Mouse (Mus musculus) stomach, embryonic 16.5 days (tissue): ENCODE data around the gene Slc15a1. TPM values are rescaled to one million over a fixed set of nuclear protein-coding genes. Genes with fewer than 3 reads are reported as not detected.

ENCODE experiments used
- ATAC-seq: fragments of 200-750 bp; cut with Nextera tagmentation; 2 replicates; pipeline ENCODE4 v1.8.0; 2017; ENCODE audit warnings: moderate number of reproducible peaks, moderate TSS enrichment; ENCODE audit not compliant: insufficient read depth, low FRiP score
- H3K27ac ChIP-seq: fragments of 300-500 bp; sonication (generic); 2 replicates; pipeline ENCODE4 v1.5.1; 2014; ENCODE audit warnings: low read length
- H3K27me3 ChIP-seq: fragments of 300-500 bp; sonication (generic); 2 replicates; pipeline ENCODE4 v1.6.1; 2014; ENCODE audit warnings: low read length, control low read depth, mixed read lengths; ENCODE audit not compliant: control insufficient read depth, insufficient read depth
- H3K36me3 ChIP-seq: fragments of 300-500 bp; sonication (generic); 2 replicates; pipeline ENCODE4 v1.6.1; 2014; ENCODE audit warnings: low read length; ENCODE audit not compliant: control insufficient read depth, insufficient read depth
- H3K4me1 ChIP-seq: fragments of 300-500 bp; sonication (generic); 2 replicates; pipeline ENCODE4 v1.6.1; 2014; ENCODE audit warnings: low read length, control low read depth, mixed read lengths; ENCODE audit not compliant: control insufficient read depth, insufficient read depth
- H3K4me2 ChIP-seq: fragments of 300-500 bp; sonication (generic); 2 replicates; pipeline ENCODE4 v1.6.1; 2014; ENCODE audit warnings: low read depth, low read length, mixed read lengths
- H3K4me3 ChIP-seq: fragments of 300-500 bp; sonication (generic); replicated peaks from 2 replicates; pipeline ENCODE4 v1.5.1; 2014; ENCODE audit warnings: mild to moderate bottlenecking, low read length
- H3K9ac ChIP-seq: fragments of 300-500 bp; sonication (generic); 2 replicates; pipeline ENCODE4 v1.6.1; 2014; ENCODE audit warnings: low read length
- H3K9me3 ChIP-seq: fragments of 300-500 bp; sonication (generic); replicated peaks from 2 replicates; pipeline ENCODE4 v1.6.1; 2016; ENCODE audit warnings: low read length, control low read depth; ENCODE audit not compliant: control insufficient read depth
- WGBS: fragments of 180-500 bp; shearing (Covaris S2); extraction: QIAGEN DNeasy Blood & Tissue Kit; methylation state at CpG from one replicate; pipeline ENCODE4 v1.1.7; 2014; 5-methylcytosine and 5-hydroxymethylcytosine counted together
- polyA plus RNA-seq: library from polyadenylated mRNA; unstranded; fragments of >200 nt; fragmentation: Nextera tagmentation; extraction: Ambion mirVana; gene quantifications from 2 replicates; pipeline ENCODE4 v1.2.1, GENCODE M21; 2015

Gene Slc15a1
- polyA plus RNA-seq: 4.0 and 4.4 TPM in 2 replicates

DNA sequence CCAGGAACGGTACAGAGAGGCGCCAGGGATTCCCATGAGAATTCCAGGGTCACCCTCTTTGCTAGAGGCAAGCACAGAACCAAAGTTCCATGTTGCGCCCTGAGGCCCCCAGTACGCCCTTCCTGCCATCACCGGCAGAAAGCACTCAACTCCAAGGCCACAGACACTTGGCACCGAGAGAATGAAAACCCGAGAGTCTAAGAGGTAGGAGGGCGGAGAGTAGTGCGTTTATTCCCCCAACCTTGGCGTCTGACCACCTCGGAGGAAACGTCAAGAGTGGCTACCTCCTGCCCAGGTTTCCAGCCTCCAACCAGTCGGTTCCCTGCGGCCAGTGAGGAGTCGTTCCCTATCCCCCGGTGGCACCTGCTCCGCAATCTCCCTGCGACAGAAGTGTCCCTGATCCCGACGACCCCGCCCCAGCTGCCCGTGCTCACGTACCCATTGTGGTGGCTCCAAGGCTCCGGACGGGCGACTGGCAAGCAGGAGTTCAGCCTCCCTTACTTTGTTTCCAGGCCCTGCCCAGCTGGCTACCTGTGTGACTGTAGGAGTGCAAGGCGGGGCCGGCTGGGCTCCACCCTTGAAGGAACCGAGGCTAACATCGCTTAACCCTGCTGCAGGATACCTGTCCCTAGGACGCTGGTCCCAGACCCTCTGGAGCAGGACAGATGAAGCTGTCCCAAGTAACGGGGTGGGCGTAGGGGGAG, at the start of gene Slc15a1:
Gene Slc15a1, minus strand, starts transcription at position 472 of the 704 bp plus-strand sequence.
- H3K4me1 ChIP-seq: no peaks in the 10 kb centered on the region
- H3K36me3 ChIP-seq: no peaks in the 10 kb centered on the region
- peak; percentile 22; the same call in 1 of the 2 replicates for ATAC-seq
- WGBS: 16% methylated on average over 33 of the region's 33 CpGs
- no peak within 1 kb of the TSS for H3K27ac ChIP-seq
- H3K9ac ChIP-seq: peak within 1 kb of the TSS; percentile 51
- H3K4me2 ChIP-seq: peak within 1 kb of the TSS; percentile 50
- H3K27me3 ChIP-seq: peaks cover 12% of the 10 kb centered on the region
- peak within 1 kb of the TSS; percentile 33 for H3K4me3 ChIP-seq
- no peaks in the 10 kb centered on the region for H3K9me3 ChIP-seq

DNA sequence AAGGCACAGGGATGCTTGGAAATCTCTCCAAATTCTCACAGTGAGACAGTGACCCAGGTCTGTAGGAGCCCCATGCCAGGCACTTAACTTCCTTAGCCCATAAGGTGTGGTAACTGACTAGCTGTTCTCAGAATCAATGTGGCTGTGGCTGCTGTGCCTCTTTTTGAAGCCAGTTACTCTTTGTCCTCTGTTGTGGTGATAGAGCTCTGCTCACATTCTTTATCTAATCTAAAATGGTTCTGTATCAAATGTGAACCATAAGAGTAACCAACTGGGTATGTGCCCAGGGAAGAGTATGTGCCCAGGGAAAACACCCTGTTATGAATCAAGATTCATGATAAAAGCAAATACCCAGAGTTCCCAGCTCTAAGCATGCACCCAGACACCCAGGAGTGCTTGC, 48.7 kb upstream of the Slc15a1 start:
- H3K4me1 ChIP-seq: no peaks in the 10 kb centered on the region
- no peak for ATAC-seq
- no peak overlapping the region for H3K27ac ChIP-seq
- H3K9me3 ChIP-seq: no peaks in the 10 kb centered on the region
- no peaks in the 10 kb centered on the region for H3K27me3 ChIP-seq
- peaks cover 1% of the 10 kb centered on the region; the same call in 1 of the 2 replicates for H3K36me3 ChIP-seq
- no peak overlapping the region for H3K9ac ChIP-seq
- H3K4me3 ChIP-seq: no peak overlapping the region
- H3K4me2 ChIP-seq: no peak overlapping the region

DNA sequence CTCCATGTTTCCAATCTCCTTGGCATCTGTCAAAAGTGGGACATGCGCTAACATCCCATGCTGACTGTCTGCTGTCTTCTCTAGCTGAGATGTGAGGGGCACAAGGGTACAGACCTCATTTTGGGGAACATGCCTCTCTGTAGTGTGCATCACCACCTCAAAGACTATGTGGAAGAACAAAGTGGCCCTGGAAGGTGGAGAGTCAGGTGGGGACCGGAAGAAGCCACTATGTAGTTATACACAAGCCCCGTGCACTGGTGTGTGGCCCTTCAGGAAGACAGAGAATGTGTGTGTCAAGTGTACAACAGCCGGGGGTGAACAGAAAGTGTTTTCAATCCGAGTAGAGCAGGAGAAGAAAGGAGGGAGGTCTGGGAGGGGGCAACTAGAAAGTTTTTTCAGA, 47.5 kb upstream of the Slc15a1 start:
- no peaks in the 10 kb centered on the region for H3K9me3 ChIP-seq
- H3K4me3 ChIP-seq: no peak overlapping the region
- WGBS: 73% methylated on average over 5 of the region's 5 CpGs
- H3K27ac ChIP-seq: no peak overlapping the region
- H3K36me3 ChIP-seq: no peaks in the 10 kb centered on the region
- no peak for ATAC-seq
- no peaks in the 10 kb centered on the region for H3K4me1 ChIP-seq
- H3K9ac ChIP-seq: no peak overlapping the region
- H3K27me3 ChIP-seq: no peaks in the 10 kb centered on the region
- H3K4me2 ChIP-seq: no peak overlapping the region

DNA sequence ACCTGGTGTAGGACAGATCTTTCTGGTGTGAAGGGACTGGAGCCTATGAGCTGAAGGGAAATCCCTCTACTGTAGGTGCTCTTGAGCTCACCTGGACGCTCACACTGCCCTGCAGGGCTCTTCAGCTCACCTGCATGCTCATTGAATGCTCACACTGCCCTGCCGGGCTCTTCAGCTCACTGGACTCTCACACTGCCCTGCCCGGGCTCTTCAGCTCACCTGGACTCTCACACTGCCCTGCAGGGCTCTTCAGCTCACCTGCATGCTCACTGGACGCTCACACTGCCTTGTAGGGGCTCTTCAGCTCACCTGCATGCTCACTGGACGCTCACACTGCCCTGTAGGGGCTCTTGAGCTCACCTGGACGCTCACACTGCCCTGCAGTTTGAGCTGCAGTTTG, 44.8 kb upstream of the Slc15a1 start:
- no peaks in the 10 kb centered on the region for H3K4me1 ChIP-seq
- ATAC-seq: no peak
- no peak overlapping the region for H3K4me2 ChIP-seq
- H3K27ac ChIP-seq: no peak overlapping the region
- no peaks in the 10 kb centered on the region for H3K27me3 ChIP-seq
- 72% methylated on average over 6 of the region's 6 CpGs for WGBS
- H3K4me3 ChIP-seq: no peak overlapping the region
- no peaks in the 10 kb centered on the region for H3K9me3 ChIP-seq
- peaks cover 4% of the 10 kb centered on the region; the same call in 1 of the 2 replicates for H3K36me3 ChIP-seq
- H3K9ac ChIP-seq: no peak overlapping the region

DNA sequence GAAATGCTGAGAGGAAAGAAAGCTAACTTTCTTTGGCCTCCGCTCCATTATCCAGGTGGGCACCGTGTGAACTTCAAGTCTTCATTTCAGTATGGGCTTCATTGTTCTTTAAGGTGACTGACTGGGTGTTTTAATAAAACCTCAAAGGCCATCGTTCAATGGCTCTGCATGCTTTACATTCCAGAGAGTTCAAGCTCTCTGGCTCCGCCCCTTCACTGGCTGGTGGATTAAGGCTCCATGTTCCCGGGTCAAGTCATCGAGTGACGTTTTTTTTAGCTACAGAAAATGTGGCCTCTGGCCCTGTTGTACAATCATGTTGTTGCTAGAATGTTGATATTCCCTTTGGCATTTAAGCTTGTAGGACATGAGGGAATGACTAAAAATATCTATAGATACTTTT, 42.7 kb upstream of the Slc15a1 start:
- Histone ChIP-seq H3K9me3 (no peaks in the 10 kb centered on the region), H3K36me3 (peaks cover 4% of the 10 kb centered on the region; the same call in 1 of the 2 replicates), H3K4me3 (no peak overlapping the region), H3K27me3 (no peaks in the 10 kb centered on the region), H3K4me1 (no peaks in the 10 kb centered on the region), H3K27ac (no peak overlapping the region), H3K4me2 (no peak overlapping the region), H3K9ac (no peak overlapping the region)
- WGBS: 50% methylated on average over 7 of the region's 7 CpGs
- no peak for ATAC-seq

DNA sequence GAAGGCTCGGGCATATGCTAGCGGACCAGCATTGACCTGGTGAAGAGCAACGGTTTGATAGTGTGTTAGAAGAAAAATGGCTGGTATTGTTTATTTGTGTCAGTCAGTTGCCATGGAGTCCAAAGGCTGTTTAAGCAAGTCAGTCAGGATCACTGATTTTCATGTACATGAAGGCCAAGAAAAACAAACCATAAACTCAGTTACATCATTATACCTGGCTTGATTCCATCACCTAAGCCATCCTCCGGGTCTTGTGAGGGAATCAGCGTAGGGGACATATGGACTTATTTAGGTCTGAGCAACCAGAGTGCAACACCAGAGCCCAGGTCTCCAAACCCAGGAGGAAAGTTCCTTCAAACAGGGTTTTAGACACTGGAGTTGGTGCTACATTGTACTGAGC, 41.6 kb upstream of the Slc15a1 start:
- Histone ChIP-seq H3K9ac (no peak overlapping the region), H3K9me3 (no peaks in the 10 kb centered on the region), H3K27ac (no peak overlapping the region), H3K4me2 (no peak overlapping the region), H3K36me3 (peaks cover 4% of the 10 kb centered on the region; the same call in 1 of the 2 replicates), H3K4me3 (no peak overlapping the region), H3K27me3 (no peaks in the 10 kb centered on the region), H3K4me1 (no peaks in the 10 kb centered on the region)
- 77% methylated on average over 5 of the region's 5 CpGs for WGBS
- no peak for ATAC-seq

DNA sequence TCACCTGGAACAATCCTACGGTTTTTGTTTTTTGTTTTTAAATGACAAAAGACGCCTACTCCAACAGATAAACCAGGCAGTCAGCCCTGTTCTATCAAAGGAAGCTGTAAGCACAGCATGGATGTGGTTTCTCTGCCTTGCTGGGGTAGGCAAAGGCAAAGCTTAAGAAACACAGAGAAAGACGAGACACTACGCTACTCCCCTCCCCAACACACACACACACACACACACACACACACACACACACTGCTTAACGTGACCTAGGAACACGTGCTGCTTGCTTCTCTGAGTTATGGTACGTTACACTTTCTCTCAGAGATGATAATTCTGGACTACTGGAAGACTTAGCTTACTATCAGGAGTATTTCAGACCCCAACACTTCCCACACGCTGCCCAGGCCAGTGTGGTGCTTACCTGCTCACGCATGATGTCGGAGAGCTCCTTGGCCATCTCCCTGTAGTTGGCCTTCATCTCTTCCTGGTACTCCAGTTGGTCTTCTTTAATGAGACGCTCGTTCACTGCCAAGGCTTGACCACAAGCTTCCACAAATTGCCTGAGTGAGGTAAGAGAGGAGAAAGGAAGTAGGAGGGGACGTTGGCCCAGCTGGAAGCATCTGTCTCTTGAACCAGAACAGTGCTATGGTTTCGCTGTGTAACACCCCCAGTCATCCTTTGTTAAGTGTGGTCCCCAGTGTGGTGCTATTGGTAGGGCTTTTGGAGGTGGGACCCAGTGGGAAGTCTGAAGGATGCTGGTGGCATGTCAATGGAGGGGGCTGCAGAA, 40.7 kb upstream of the Slc15a1 start:
- H3K36me3 ChIP-seq: peaks cover 4% of the 10 kb centered on the region; the same call in 1 of the 2 replicates
- 85% methylated on average over 14 of the region's 14 CpGs for WGBS

DNA sequence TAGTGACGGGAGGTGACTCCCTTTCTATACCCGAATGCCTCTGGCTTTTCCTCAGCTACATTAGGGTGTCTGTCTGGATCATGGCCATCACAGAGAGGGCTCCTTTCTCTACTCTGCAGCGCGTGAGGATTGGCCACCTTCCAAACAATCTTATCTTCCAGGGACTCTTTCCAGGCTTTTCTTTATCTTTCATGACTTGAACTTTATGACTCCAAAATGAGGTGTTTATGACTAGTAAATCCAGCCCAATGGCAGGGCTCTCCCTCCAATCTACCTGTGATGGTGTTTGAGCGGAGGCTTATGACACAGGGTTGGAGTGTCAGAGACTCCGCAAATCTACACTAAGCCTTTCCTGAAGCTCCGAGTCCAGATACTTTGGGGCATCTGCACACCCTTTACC, 36.2 kb upstream of the Slc15a1 start:
- Histone ChIP-seq H3K4me2 (no peak overlapping the region), H3K36me3 (peaks cover 10% of the 10 kb centered on the region; the same call in 1 of the 2 replicates), H3K27me3 (no peaks in the 10 kb centered on the region), H3K4me1 (no peaks in the 10 kb centered on the region), H3K9me3 (no peaks in the 10 kb centered on the region), H3K9ac (no peak overlapping the region), H3K4me3 (no peak overlapping the region), H3K27ac (no peak overlapping the region)
- WGBS: 72% methylated on average over 7 of the region's 7 CpGs
- no peak; the same call in 1 of the 2 replicates for ATAC-seq

More for the DNA sequence above, 40.7 kb upstream of the Slc15a1 start:
- ATAC-seq: no peak
- no peak overlapping the region for H3K4me2 ChIP-seq
- no peaks in the 10 kb centered on the region for H3K27me3 ChIP-seq
- H3K27ac ChIP-seq: no peak overlapping the region
- no peaks in the 10 kb centered on the region for H3K4me1 ChIP-seq
- H3K4me3 ChIP-seq: no peak overlapping the region
- no peaks in the 10 kb centered on the region for H3K9me3 ChIP-seq
- no peak overlapping the region for H3K9ac ChIP-seq

DNA sequence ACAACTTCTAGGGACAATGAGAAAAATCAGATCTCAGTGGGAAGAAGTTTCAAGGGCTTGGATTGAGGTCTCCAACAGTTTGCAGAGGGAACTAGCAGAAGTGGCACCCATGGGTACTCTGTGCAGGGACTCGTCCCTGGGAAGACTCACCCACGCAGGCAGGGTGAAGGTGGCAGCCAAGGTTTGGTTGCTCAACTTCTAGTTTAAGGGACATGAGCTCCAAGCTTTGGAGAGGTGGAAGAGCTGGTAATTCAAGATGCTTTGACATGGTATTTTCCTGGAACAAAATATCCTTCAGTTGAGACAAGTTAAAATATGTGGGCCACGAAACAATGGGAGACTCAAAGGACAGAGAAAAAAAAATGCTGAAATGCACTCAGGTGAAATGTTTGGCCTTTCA, 29.4 kb upstream of the Slc15a1 start:
- H3K9me3 ChIP-seq: no peaks in the 10 kb centered on the region
- peaks cover 4% of the 10 kb centered on the region; the same call in 1 of the 2 replicates for H3K36me3 ChIP-seq
- ATAC-seq: no peak
- WGBS: 83% methylated on average over 3 of the region's 3 CpGs
- no peak overlapping the region for H3K4me2 ChIP-seq
- H3K4me1 ChIP-seq: no peaks in the 10 kb centered on the region
- no peak overlapping the region for H3K9ac ChIP-seq
- H3K4me3 ChIP-seq: no peak overlapping the region
- H3K27me3 ChIP-seq: no peaks in the 10 kb centered on the region
- H3K27ac ChIP-seq: no peak overlapping the region
